Mouse (Mus musculus) thymus, adult 18-20 months (tissue): ENCODE measurements at regions not wholly inside any gene's neighbourhood (a gene's known extent, or its start where the extent isn't known, plus 50 kb on each side); places are given as distances from the start of the nearest gene placed in this dataset.

Source experiments
- DNase-seq, 2 experiments: peaks; one replicate each; pipeline ENCODE4 v3.0.0; 2022; ENCODE audit warnings: mixed read lengths in 2 of 2

DNA sequence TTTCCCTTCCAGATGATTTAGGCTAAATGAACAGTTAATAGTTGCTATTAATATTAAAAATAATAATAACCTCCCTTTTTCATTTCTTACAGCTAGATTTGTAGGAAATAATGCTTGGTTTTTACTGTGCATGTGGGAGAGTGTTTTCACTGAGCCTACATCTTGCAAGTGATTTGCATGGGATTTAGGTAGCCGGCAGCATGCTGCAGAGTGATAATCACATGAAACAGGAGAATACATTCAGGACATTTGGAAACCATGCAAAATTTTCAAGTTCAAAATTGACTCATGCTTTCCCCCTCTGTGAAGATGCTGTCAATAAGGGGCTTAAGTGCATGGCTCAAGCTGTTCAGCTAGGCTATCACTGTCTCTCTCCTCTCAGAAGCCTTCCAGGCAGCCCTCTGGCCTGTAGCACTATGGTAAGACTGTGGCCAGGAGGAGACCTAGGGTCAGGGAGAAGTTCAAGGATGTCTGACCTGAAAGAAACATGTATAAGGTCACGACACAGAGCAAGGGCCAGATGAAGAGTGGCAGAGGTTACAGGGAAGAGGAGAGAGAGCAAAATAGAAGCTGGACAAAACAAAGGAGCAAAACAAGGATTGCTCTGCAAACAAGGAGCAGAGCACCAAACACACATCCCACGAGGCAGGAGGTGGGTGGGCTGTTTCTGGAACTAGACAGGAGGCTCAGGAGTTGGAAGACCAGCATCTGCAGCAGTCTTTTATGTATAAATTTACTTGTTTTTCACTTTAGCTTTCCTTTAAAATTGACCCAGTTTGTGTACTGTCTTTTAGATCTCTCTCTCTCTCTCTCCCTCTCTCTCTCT, 177.5 kb downstream of the Tmem161b start:
- no peak for DNase-seq

DNA sequence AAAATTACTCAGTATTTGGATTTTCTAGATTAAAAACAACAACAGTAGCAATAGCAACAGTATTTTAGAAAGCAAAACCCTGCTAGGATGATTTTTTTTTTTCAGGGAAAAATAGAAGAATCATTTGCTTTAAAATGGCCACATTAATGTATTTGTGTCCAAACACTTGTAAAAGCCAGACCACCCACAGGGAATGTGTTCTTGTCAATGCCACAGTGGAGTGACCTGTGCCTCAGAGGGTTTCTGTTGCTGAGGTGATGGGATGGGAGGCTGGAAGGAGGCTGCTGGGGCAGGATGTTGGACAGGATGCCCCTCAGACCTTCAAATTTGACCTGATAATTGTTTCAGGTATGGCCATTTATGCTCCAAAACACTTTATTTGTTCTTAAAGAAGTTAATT, 178.9 kb downstream of the Tmem161b start:
- DNase-seq: no peak

GRCm38 (mm10) chr13:84404566-84405194, 182.6 kb downstream of the Tmem161b start:
- no peak for DNase-seq

GRCm38 (mm10) chr13:84434444-84434843, 212.3 kb downstream of the Tmem161b start:
- no peak for DNase-seq

DNA sequence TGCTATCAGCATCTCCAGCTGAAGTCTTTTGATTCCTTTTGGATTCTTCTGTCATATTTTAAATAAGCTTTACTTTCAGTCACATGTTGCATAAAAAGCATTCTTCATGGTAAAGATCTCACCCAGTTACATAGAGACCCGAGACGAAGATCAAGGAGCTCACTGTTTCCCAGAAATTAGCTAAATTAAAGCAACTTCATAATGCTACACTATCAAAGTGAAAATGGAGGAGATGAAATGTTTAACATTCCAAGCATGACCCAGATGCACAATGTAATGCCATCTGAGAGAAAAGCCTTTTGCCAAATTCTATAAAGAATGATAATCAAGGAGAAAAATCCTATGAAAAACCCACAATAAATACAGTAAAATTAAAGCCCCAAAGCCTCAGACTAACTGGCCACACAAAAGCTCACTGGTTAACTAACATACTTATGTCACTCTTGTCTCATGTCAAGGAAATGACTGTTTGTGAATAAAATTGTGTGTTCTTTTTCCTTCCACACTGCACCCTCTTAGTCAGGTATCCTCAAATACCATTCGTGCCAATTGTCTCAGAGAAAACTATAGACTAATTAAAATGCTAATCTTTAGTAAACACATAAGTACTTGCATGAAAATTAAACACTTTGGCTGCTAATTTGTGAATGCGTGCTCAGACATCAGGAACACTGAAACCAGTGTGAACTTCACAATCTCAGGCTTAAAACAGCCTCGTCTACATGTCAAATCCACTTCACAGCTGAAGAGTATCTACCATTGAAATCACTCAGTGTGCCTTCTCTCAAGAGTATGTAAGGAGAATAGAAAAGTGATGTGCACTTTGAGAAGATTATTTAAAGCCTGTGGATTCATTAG, 215.7 kb downstream of the Tmem161b start:
- DNase-seq: no peak

GRCm38 (mm10) chr13:84438444-84438766, 216.3 kb downstream of the Tmem161b start:
- DNase-seq: no peak

GRCm38 (mm10) chr13:84448514-84448913, 226.4 kb downstream of the Tmem161b start:
- no peak for DNase-seq

- DNase-seq: no peak
Measured at GRCm38 (mm10) chr13:84449001-84449551, 227.0 kb downstream of the Tmem161b start.
